17 mouse cellular contexts compared by ENCODE assay signal in genomic region chr15:81210496-81210895, GRCm38 (mm10). TPM values are rescaled to one million over a fixed set of nuclear protein-coding genes. Genes with fewer than 3 reads are reported as not detected.
DNase-seq lines count a peak whose midpoint lies in the region; ATAC-seq and TF ChIP-seq lines count a peak whose summit lies in the region.
"Had no signal": no experiment of that assay in that cellular context is flagged by ENCODE, and none has a peak within 500 bp of the region (broad histone marks: within the 10 kb centered on the region; RNA-seq: fewer than 3 reads in every experiment).

No protein-coding gene starts in this region.

- TF ChIP-seq RAD21 in MEL (IDR thresholded peaks at IDR 0.05; ENCODE audit: low read depth, low read length): no peak

- H3K27ac ChIP-seq in midbrain, postnatal 0 days (ENCODE audit: low read depth, low read length): no peak overlapping the region
- no peak overlapping the region for H3K27ac ChIP-seq in midbrain, embryonic 11.5 days (ENCODE audit: low read depth, low read length)
- no peak overlapping the region for H3K27ac ChIP-seq in MEL (ENCODE audit: control insufficient read depth, low read depth, low read length)
- H3K27ac ChIP-seq: midbrain, embryonic 12.5 days; neural tube, embryonic 12.5 days had no signal

- TF ChIP-seq CTCF in midbrain, postnatal 0 days (IDR thresholded peaks at IDR 0.05): no peak
- TF ChIP-seq CTCF in MEL (IDR thresholded peaks at IDR 0.05 in 2 of 3, conservative IDR thresholded peaks at IDR 0.05 in 1 of 3; ENCODE audit: control insufficient read depth in 1 of 3, insufficient read depth in 1 of 3, low read depth in 2 of 3, low read length in 3 of 3, poor library complexity in 1 of 3, severe bottlenecking in 1 of 3): no peak

- H3K4me3 ChIP-seq in midbrain, postnatal 0 days (ENCODE audit: low read depth, low read length): no peak overlapping the region
- no peak overlapping the region for H3K4me3 ChIP-seq in midbrain, embryonic 11.5 days (ENCODE audit: low read depth, low read length)
- H3K4me3 ChIP-seq in MEL (ENCODE audit: control insufficient read depth in 1 of 2, insufficient read depth in 1 of 2, low read depth in 2 of 2, low read length in 2 of 2): peak overlapping the region; percentile 32 to 73
- H3K4me3 ChIP-seq: midbrain, embryonic 12.5 days; neural tube, embryonic 12.5 days had no signal

- H3K9ac ChIP-seq in midbrain, postnatal 0 days (replicated peaks; ENCODE audit: low read length, poor library complexity, severe bottlenecking): no peak overlapping the region
- H3K9ac ChIP-seq in midbrain, embryonic 11.5 days (ENCODE audit: low read length): no peak overlapping the region
- peak overlapping the region; percentile 29; the same call in 1 of the 2 replicates for H3K9ac ChIP-seq in MEL (ENCODE audit: control insufficient read depth, low read depth, low read length, poor library complexity, severe bottlenecking)
- H3K9ac ChIP-seq: midbrain, embryonic 12.5 days; neural tube, embryonic 12.5 days had no signal

- no peak for TF ChIP-seq EP300 in MEL (IDR thresholded peaks at IDR 0.05; ENCODE audit: low read depth in 1 of 2, low read length in 2 of 2)

- peak; percentile 31 for DNase-seq in midbrain, postnatal 0 days (ENCODE audit: low spot score)
- DNase-seq in midbrain, embryonic 11.5 days (ENCODE audit: low spot score, missing footprints): no peak
- peak; percentile 71 for DNase-seq in MEL (ENCODE audit: low read depth, low spot score)
- DNase-seq in induced T-regulatory cell, adult 2 months (ENCODE audit: low read depth): peak; percentile 56
- DNase-seq in splenic B cell, adult 2 months (ENCODE audit: low read depth, low spot score): peak; percentile 88
- no peak for DNase-seq in left cerebral cortex, adult 18-20 months (ENCODE audit: low spot score in 2 of 2)
- DNase-seq in cerebellum, adult 9-11 months: no peak
- DNase-seq: adrenal gland, postnatal 36 days; cerebellum, adult 11-12 months; embryo, embryonic 11 days; kidney, adult 9 months; left cerebral cortex, postnatal 4 days; lung, adult 18-20 months; thymus, postnatal 36 days had no signal

- H3K36me3 ChIP-seq in midbrain, postnatal 0 days (ENCODE audit: insufficient read depth, low read length): no peaks in the 10 kb centered on the region
- no peaks in the 10 kb centered on the region for H3K36me3 ChIP-seq in midbrain, embryonic 11.5 days (ENCODE audit: control insufficient read depth, insufficient read depth, low read length)
- no peaks in the 10 kb centered on the region for H3K36me3 ChIP-seq in MEL (ENCODE audit: control insufficient read depth in 1 of 2, insufficient read depth in 2 of 2, low read length in 2 of 2)
- H3K36me3 ChIP-seq in splenic B cell, adult 2 months (ENCODE audit: control insufficient read depth, insufficient read depth, low read length, poor library complexity, severe bottlenecking): no peaks in the 10 kb centered on the region
- H3K36me3 ChIP-seq: midbrain, embryonic 12.5 days; neural tube, embryonic 12.5 days had no signal

- ATAC-seq in midbrain, postnatal 0 days (ENCODE audit: low FRiP score): no peak
- ATAC-seq in midbrain, embryonic 11.5 days (ENCODE audit: low FRiP score): no peak

- no peaks in the 10 kb centered on the region for H3K79me2 ChIP-seq in MEL (ENCODE audit: control insufficient read depth, insufficient read depth, low read length, poor library complexity)

- no peak overlapping the region for H3K4me2 ChIP-seq in midbrain, postnatal 0 days (ENCODE audit: low read depth, low read length, poor library complexity, severe bottlenecking)
- no peak overlapping the region for H3K4me2 ChIP-seq in midbrain, embryonic 11.5 days
- H3K4me2 ChIP-seq: heart, embryonic 11.5 days; midbrain, embryonic 12.5 days; neural tube, embryonic 12.5 days had no signal

- no peaks in the 10 kb centered on the region for H3K9me3 ChIP-seq in midbrain, postnatal 0 days (ENCODE audit: low read length)
- H3K9me3 ChIP-seq in midbrain, embryonic 11.5 days (ENCODE audit: control insufficient read depth, low read length): no peaks in the 10 kb centered on the region
- no peaks in the 10 kb centered on the region for H3K9me3 ChIP-seq in MEL (replicated peaks; ENCODE audit: insufficient read depth, low read length)
- H3K9me3 ChIP-seq: midbrain, embryonic 12.5 days; neural tube, embryonic 12.5 days had no signal

- no peaks in the 10 kb centered on the region for H3K27me3 ChIP-seq in midbrain, postnatal 0 days (ENCODE audit: insufficient read depth, low read length)
- H3K27me3 ChIP-seq in midbrain, embryonic 11.5 days (ENCODE audit: control insufficient read depth, insufficient read depth, low read length): no peaks in the 10 kb centered on the region
- no peaks in the 10 kb centered on the region; a peak in 1 of 4 replicates for H3K27me3 ChIP-seq in MEL (ENCODE audit: control insufficient read depth in 1 of 2, insufficient read depth in 2 of 2, low read length in 2 of 2)
- no peaks in the 10 kb centered on the region for H3K27me3 ChIP-seq in splenic B cell, adult 2 months (ENCODE audit: control insufficient read depth, insufficient read depth, low read length, poor library complexity, severe bottlenecking)
- H3K27me3 ChIP-seq: midbrain, embryonic 12.5 days; neural tube, embryonic 12.5 days had no signal

- no peak for TF ChIP-seq POLR2A in MEL (IDR thresholded peaks at IDR 0.05; ENCODE audit: control insufficient read depth in 1 of 2, insufficient read depth in 1 of 2, low read depth in 1 of 2, low read length in 2 of 2, poor library complexity in 1 of 2)

- no peaks in the 10 kb centered on the region for H3K4me1 ChIP-seq in midbrain, postnatal 0 days (ENCODE audit: insufficient read depth, low read length)
- no peaks in the 10 kb centered on the region for H3K4me1 ChIP-seq in midbrain, embryonic 11.5 days (ENCODE audit: control insufficient read depth, insufficient read depth, low read length)
- H3K4me1 ChIP-seq in MEL (ENCODE audit: control insufficient read depth in 1 of 2, insufficient read depth in 2 of 2, low read length in 2 of 2): peaks cover 0 to 3% of the 10 kb centered on the region in 2 experiments; a peak in 1 of 4 replicates
- H3K4me1 ChIP-seq: midbrain, embryonic 12.5 days; neural tube, embryonic 12.5 days had no signal

- 66% methylated on average over 5 of the region's 5 CpGs for WGBS in midbrain, postnatal 0 days
- 77% methylated on average over 5 of the region's 5 CpGs for WGBS in midbrain, embryonic 11.5 days

TF ChIP-seq in MEL, 35 proteins besides CTCF, POLR2A, EP300 and RAD21:
- TF ChIP-seq TBP (IDR thresholded peaks at IDR 0.05; ENCODE audit: low read depth, low read length) (no peak), MYC (IDR thresholded peaks at IDR 0.05; ENCODE audit: low read depth, low read length) (0 out of 2 replicates have a peak, but pooled peaks have one; percentile 38), RCOR1 (IDR thresholded peaks at IDR 0.05; ENCODE audit: low read depth, low read length) (0 out of 2 replicates have a peak, but pooled peaks have one; percentile 12)

RNA-seq across cellular contexts. Expression of gene Mrtfa, which starts 19.9 kb away (rescaled TPM):
- total RNA-seq in midbrain, postnatal 0 days (2014; rRNA removed): 32.1 and 44.1 TPM in 2 replicates
- polyA plus RNA-seq in midbrain, postnatal 0 days (2015; fragmentation: Nextera tagmentation; extraction: Ambion mirVana): 20.8 and 22.6 TPM in 2 replicates
- 20.7 and 21.8 TPM in 2 replicates for polyA plus RNA-seq in midbrain, embryonic 11.5 days (2014; fragmentation: Nextera tagmentation; extraction: Ambion mirVana)
- 2.6 and 3.6 TPM in 2 replicates for total RNA-seq in MEL (2012; rRNA removed)
- polyA plus RNA-seq in MEL (2012; ENCODE audit: insufficient read depth in 1 of 2, insufficient read length in 2 of 2, low read depth in 1 of 2, low replicate concordance in 2 of 2, missing spikeins in 1 of 2): 10 to 100 TPM in 1 of 2 experiments, not detected in 1; 11.9 TPM
- total RNA-seq in left cerebral cortex, adult 18-20 months (2021): 10 to 100 TPM; 60.3 to 61.9 TPM

RNA-seq across cellular contexts. Expression of gene Mchr1, which starts 24.8 kb away (rescaled TPM):
- total RNA-seq in midbrain, postnatal 0 days (2014; rRNA removed): 11.2 and 17.2 TPM in 2 replicates
- 9.3 and 12.4 TPM in 2 replicates for polyA plus RNA-seq in midbrain, postnatal 0 days (2015; fragmentation: Nextera tagmentation; extraction: Ambion mirVana)
- 0.44 and 0.74 TPM in 2 replicates for polyA plus RNA-seq in midbrain, embryonic 11.5 days (2014; fragmentation: Nextera tagmentation; extraction: Ambion mirVana)
- not detected in 2 replicates for total RNA-seq in MEL (2012; rRNA removed)
- not detected for polyA plus RNA-seq in MEL (2012; ENCODE audit: insufficient read depth in 1 of 2, insufficient read length in 2 of 2, low read depth in 1 of 2, low replicate concordance in 2 of 2, missing spikeins in 1 of 2)
- total RNA-seq in left cerebral cortex, adult 18-20 months (2021): 10 to 100 TPM; 20.7 to 25.6 TPM
- polyA plus RNA-seq: heart, embryonic 11.5 days had no signal

Comparison
In these comparisons a context has a peak if more than half of its experiments do, and no peak if none do; other contexts are left out.
1. DNase-seq: peak in midbrain, postnatal 0 days (single experiment), MEL (single experiment), induced T-regulatory cell, adult 2 months (single experiment) and splenic B cell, adult 2 months (single experiment); none in midbrain, embryonic 11.5 days (single experiment), left cerebral cortex, adult 18-20 months (0 of 2) and cerebellum, adult 9-11 months (single experiment).
2. H3K4me3 ChIP-seq: peak in MEL (2 of 2); none in midbrain, postnatal 0 days (single experiment) and midbrain, embryonic 11.5 days (single experiment).
3. RNA of gene Mchr1, which starts 24.8 kb away (total RNA-seq): 20.7 to 25.6 TPM in left cerebral cortex, adult 18-20 months and 11.2 to 17.2 TPM in midbrain, postnatal 0 days; not detected in MEL; every median in the first group is over 10 times any median in the second.